Mouse (Mus musculus): Measurements from ENCODE around the gene Higd2a.
"Not testable (repeated sequence)": the region's sequence is repeated elsewhere in the genome, so short reads cannot be mapped to it uniquely, and the experiment has no call there.

The Higd2a gene

GRCm38 (mm10) chr13:54582860-54583259 lies 7.1 kb upstream of the Higd2a start:
- DNase-seq = no peak

DNA sequence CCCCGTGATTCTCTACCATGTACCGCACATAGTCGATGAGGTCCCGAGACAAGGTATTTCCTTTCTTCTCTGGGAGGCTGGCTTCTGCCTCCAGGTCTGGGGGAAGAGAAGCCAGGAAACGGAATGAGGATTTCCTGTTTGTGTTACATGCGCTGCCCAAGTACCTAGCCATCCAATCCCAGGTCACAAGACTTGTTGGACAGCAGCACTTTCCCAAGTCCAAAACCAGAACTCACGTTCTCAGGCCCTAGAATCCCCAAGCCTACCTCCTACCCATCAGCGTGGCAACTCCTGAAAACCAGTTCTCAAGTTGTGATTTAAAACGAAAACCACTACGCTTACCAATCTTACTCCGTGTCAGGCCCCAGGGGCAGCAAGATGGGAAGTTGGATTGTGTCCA lies 4.2 kb upstream of the Higd2a start:
- DNase-seq = no peak

- DNase-seq = no peak
Observed at GRCm38 (mm10) chr13:54589414-54589995, 502 bp upstream of the Higd2a start.

- DNase-seq = no peak
Observed at GRCm38 (mm10) chr13:54591776-54592356, 1.9 kb downstream of the Higd2a start.

GRCm38 (mm10) chr13:54593617-54594016 lies 3.6 kb downstream of the Higd2a start:
- no peak for DNase-seq

GRCm38 (mm10) chr13:54596107-54596690 lies 6.2 kb downstream of the Higd2a start:
- DNase-seq = no peak

GRCm38 (mm10) chr13:54596870-54597269 lies 6.9 kb downstream of the Higd2a start:
- DNase-seq = no peak

- DNase-seq = no peak
Observed at GRCm38 (mm10) chr13:54598622-54599143, 8.7 kb downstream of the Higd2a start.

DNA sequence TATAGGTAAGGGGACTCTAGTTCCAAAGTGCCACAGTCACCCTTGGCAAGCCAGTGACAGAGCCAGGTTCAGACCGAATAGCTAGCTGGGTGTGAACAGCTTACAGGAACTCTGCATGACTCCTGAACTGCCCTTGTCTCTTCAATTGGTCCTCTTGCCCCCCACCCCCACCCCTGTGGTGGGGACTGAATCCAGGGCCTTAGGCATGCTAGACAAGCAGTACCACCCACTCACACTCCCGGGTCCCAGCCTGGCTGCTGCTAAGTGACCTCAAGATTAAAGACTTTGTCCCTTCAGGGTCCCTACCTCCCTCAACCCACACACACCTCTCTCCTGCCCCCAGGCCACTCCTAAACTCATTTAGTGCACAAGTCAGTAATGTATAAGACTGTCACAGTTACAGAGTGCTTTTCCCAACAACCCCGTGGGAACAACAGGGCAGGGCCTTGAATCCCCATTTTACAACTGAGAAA lies 12.7 kb downstream of the Higd2a start:
- DNase-seq = no peak

DNA sequence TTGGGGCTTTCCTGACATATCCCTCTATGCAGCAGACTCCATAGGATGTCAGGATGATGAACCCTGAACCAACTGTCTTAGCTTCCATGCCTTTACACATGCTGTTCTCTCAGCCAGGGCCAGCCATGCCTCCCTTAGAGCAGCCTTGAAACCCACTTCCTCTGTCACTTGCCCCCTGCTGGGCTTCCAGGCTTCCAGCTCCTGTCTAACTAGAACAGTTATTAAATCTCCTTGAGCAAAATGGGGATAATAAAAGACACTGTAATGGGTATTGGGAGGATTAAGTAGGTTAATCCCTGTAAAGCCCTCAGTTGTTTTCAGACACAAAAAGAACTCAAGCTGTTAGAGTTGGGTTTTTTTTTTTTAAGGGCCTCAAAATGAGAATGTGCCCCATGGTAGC lies 13.5 kb downstream of the Higd2a start:
- DNase-seq = no peak

GRCm38 (mm10) chr13:54604221-54604620 lies 14.2 kb downstream of the Higd2a start:
- no peak for DNase-seq

GRCm38 (mm10) chr13:54605426-54605825 lies 15.4 kb downstream of the Higd2a start:
- DNase-seq = no peak

- DNase-seq = no peak
Observed at GRCm38 (mm10) chr13:54607204-54607603, 17.2 kb downstream of the Higd2a start.

DNA sequence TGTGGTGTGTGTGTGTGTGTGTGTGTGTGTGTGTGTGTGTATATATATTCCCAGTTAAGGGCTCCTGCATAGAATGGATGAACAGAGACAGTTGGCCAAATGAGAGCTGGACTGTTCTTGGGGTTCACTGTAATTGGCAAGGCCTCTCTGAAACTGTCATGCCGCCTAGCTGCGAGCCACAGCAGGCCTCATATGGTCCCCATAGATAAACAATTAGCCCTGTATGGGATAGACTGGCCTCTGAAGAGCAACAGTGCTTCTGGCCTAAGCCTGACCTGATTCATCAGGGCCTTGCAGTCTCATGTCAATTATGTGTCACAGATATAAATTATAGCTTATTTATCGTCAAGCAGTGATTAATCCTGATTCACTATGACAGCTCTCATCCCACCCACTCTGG lies 18.0 kb downstream of the Higd2a start:
- no peak for DNase-seq

DNA sequence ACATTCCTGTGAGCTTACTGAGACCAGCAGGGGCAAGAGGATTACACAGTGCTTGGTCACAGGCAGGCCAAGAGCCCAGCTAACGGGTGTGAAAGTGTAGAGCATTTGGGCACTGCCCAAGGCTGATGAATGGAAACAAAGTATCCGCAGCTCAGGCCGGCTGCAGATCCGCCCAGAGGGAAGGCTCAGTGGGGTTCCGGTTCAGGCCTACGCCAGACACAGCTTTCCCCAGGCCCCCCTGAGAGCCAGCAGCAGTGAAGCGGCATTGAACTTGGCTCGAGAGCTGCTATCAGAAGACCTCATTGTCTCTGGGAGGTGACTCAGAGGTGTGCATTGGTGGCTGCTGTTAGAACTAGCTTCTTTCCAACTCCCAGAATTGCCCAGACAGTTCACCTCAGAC lies 18.7 kb downstream of the Higd2a start:
- no peak for DNase-seq

DNA sequence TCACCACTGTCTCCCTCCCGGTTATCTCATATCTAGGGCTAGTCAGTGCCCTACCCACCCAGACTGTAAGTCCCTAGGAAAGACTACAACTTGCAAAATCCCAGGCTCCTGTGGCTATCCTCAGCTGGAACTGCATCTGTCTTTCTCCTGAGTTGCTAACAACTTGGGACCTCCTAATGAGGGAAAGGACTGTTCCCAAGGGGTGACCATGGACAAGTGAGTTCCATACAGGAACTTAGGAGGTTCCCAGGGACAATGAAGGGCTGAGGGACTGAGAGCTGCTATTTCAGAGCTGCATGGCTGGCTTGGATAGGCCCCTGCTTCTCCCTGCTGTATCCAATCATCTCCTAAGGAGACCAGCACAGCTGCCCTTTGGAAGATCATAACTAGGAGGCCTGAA lies 19.3 kb downstream of the Higd2a start:
- no peak for DNase-seq

- DNase-seq = no peak
Observed at GRCm38 (mm10) chr13:54610613-54610971, 20.6 kb downstream of the Higd2a start.

- DNase-seq = peak; percentile 88
Observed at GRCm38 (mm10) chr13:54610972-54611754, 21.2 kb downstream of the Higd2a start, which contains the start of gene Cltb. Cltb (minus strand) TSS chr13:54611344.

DNA sequence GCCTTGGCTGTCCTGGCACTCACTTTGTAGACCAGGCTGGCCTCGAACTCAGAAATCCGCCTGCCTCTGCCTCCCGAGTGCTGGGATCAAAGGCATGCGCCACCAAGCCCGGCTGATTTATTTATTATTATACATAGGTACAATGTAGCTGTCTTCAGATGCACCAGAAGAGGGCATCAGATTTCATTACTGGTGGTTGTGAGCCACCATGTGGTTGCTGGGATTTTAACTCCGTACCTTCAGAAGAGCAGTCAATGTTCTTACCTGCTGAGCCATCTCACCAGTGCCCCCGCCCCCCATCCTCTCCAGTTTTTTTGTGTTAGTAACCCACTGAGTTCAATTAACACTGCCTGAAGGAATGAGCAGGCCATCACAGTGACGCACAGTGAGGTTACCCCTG lies 23.1 kb downstream of the Higd2a start:
- not testable (repeated sequence) for DNase-seq

GRCm38 (mm10) chr13:54616307-54616706 lies 26.3 kb downstream of the Higd2a start:
- DNase-seq = no peak

- no peak for DNase-seq
Observed at GRCm38 (mm10) chr13:54616998-54617397, 27.0 kb downstream of the Higd2a start.

DNA sequence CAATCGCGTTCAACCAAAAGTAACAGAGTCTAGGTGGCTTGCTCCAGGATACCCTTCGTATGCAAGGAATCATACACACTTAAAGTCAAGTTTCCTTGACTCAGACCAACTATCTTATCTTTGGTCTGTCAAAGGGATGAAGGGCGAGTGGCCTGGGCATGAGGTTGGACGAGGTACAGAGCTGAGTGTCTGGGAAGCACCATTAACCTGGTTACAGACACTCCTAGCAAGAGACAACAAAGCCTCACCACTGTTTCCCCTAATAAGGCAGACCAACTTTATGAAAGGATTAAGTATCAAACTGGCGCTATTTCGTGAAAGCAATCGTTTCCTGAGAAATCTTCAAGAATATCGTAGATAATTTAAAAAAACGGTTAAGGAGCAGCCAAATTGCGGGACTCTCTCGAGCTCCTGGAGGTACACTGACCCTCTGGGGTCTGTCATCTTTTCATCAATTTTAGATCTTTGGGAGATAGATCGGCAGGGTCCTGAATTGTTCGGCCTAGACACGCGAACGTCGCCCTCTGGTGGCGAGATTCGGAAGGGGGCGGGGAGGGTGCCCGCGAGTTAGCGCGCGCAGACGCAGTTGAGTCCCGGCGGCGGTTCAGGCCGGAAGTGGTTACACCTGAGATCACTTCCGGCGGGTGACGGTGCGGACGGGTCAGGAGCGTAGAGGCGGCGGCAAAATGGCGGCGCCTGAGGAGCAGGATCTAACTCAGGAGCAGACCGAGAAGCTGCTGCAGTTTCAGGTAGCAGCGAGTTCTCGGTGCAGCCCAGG lies 31.3 kb downstream of the Higd2a start, which contains the start of gene Faf2:
TSS of gene Faf2 (plus strand) at position 630 of the 778 bp plus-strand sequence.
- peak; percentile 98 for DNase-seq

Data from embryo, embryonic 11 days (tissue).